Mouse (Mus musculus): ENCODE measurements around the gene Pfdn5.
"Not testable (repeated sequence)": the region's sequence is repeated elsewhere in the genome, so short reads cannot be mapped to it uniquely, and the experiment has no call there.

The Pfdn5 gene

GRCm38 (mm10) chr15:102335254-102335653 lies 9.3 kb downstream of the Pfdn5 start:
- ATAC-seq (ENCODE audit: low TSS enrichment): no peak

DNA sequence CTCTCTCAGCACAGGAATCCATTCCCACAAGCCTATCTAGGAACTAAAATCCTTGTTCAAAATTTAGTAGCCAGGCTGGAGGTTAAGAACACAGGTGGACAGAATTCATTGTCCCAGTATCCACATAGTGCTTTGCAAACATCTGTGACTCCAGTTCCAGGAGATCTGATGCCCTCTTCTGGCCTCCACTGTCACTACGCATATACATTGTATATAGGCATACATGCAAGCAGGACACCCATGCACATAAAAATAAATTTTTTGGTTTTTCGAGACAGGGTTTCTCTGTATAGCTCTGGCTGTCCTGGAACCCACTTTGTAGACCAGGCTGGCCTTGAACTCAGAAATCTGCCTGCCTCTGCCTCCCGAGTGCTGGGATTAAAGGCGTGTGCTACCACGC lies 10.0 kb downstream of the Pfdn5 start:
- ATAC-seq (ENCODE audit: low TSS enrichment): not testable (repeated sequence)

DNA sequence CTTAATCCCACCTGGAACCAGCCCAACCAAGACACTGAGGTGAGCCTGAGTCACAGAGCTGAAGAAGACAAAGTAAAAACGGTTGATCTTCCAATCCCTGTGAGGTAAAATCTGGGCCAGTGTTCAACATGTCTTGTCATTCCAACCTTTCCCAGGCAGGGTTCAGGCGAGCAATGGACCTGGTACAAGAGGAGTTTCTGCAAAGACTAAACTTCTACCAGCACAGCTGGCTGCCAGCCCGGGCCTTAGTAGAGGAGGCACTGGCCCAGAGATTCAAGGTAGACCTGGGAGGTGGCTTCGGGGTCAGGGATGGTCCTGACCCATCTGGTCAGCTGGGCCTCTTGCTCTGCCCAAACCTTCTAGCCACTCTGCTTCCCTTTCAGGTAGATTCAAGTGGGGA lies 11.0 kb downstream of the Pfdn5 start:
- no peak for ATAC-seq (ENCODE audit: low TSS enrichment)

DNA sequence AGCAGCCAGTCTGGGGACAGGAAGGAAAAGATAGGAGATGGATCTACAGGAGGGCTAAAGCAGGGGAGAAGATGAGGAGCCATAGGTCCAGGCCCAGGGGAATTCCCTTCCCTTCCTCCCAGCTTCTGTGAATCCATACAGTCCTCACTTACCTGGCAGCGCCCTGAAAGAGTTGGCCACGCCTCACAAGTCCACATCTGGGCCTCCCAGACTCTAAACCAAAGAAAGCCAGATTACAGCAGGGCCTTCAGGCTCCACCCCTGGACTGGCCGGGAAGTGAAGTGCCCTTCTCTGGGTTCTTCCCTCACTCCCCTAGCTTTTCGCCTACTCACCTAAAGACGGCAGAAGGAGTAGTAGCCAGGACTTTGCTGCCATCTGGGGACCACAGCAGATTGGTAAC lies 13.7 kb downstream of the Pfdn5 start:
- no peak for ATAC-seq (ENCODE audit: low TSS enrichment)

DNA sequence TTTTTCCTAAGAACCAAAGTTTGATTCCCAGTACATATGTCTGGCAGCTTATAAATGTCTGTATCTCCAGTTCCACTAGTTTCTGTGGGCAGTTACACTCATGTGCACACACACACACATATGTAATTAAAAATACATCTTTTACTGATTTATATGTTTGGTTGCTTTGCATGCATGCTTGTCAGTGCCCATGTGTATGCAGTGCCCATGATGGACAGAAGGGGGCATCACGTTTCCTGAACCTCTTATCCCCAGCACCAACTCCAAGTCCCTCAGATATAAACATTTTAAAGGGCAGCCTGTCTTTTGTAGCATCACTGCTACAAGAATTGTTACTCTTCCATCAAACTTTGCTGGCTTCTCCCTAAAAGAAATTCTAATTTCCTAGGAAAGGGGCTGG lies 15.7 kb downstream of the Pfdn5 start:
- ATAC-seq (ENCODE audit: low TSS enrichment): no peak

- ATAC-seq (ENCODE audit: low TSS enrichment): no peak
These were observed 18.6 kb downstream of the Pfdn5 start for GRCm38 (mm10) chr15:102344490-102344889.

DNA sequence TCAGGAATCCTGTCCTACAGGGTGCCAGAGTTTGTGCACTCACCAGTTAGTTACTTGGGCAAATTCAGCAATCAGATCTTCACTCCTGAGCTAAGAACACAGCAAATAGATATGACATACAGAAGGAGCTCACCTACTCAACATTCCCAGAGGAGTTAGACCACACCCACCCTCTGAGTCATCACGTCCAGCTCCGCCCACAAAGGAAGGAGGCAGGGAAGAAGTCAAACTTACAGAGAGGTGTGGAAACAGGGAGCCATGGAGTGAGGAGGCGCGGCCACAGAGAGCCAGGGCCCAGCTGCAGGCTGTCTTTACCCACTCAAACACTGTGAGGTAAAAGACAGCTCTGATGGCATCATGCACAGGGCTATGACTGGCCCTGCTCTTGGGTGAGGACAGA lies 20.5 kb downstream of the Pfdn5 start:
- no peak for ATAC-seq (ENCODE audit: low TSS enrichment)

GRCm38 (mm10) chr15:102350138-102350941 lies 24.4 kb downstream of the Pfdn5 start, which contains the start of gene Aaas:
Gene Aaas, minus strand, starts transcription at chr15:102350771.
- ATAC-seq (ENCODE audit: low TSS enrichment): peak; percentile 91

DNA sequence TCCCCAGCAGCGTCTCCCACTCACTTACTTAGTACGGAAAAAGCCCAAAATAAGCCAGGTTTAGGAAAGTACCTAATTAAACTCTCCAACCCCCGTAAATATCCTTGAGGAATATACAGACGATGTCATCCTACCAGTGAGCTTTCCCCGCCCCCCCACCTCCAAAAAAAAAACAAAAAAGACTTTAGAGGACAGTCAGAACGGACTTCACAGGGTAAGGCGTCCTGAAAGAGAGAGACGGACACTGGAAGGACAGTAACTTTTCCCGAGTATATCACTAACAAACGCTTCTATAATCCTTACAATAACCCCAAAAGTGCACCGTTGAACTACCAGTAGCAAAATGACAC lies 25.0 kb downstream of the Pfdn5 start:
- no peak for ATAC-seq (ENCODE audit: low TSS enrichment)

DNA sequence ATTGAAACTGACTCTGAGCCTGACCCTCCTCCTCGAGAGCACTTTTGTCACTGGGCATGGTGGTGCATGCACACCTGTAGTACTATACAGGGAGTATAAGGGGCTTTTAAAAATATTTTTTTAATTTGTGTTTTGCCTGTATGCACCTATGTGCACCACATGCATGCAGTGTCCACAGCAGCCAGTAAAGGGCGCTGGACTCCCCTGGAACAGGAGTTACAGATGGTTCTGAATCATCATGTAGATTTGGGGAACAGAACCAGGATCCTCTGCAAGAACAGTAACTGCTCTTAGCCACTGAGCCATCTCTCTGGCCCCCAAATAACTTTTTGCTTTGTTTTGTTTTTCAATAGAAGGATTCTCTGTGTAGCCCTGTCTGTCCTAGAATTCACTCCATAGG lies 26.3 kb downstream of the Pfdn5 start:
- ATAC-seq (ENCODE audit: low TSS enrichment): no peak

- no peak for ATAC-seq (ENCODE audit: low TSS enrichment)
These were observed 28.1 kb downstream of the Pfdn5 start for GRCm38 (mm10) chr15:102353986-102354385.

- no peak for ATAC-seq (ENCODE audit: low TSS enrichment)
These were observed 29.4 kb downstream of the Pfdn5 start for GRCm38 (mm10) chr15:102355134-102355870.

GRCm38 (mm10) chr15:102355871-102356441 lies 30.0 kb downstream of the Pfdn5 start:
- ATAC-seq (ENCODE audit: low TSS enrichment): peak; percentile 71

DNA sequence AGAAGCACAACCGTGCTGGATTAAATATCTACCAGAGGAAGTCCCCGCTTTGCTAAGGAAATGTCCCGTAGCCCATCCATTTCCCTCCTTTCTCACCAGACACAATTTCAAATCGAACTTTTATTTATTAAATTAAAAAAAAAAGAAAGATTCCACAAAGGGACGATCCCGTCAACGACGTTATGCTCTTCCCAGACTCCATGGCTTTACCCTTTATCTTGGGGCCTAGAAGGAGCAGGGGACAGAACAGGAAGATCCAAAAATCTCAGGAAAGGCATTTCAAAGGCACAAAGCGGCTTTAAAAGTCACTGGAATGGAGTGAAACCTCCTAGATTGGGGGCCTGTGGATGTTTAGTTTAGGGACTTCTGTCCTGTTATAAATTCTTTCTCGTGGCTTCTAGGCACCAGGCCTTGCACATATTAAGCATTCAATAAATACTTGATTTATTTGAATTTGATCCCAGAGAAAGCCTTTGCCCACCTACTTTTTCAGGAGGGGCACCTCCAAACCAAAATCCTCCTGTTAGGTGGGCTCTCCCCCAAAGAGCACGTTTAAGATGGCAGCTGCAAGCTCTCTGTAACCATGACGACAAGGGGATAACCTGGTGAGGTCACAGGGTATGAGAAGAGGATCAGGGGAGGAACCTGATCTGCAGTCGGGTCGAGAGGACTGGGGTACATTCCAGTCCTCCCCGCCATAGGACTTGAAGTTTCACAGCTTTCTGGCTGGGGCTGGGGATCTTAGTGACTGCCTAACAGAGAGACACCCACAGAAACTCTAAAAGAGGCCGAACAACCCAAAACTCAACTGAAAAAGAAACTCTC lies 30.8 kb downstream of the Pfdn5 start:
- ATAC-seq (ENCODE audit: low TSS enrichment): no peak

- no peak for ATAC-seq (ENCODE audit: low TSS enrichment)
These were observed 32.2 kb downstream of the Pfdn5 start for GRCm38 (mm10) chr15:102358126-102358525.

DNA sequence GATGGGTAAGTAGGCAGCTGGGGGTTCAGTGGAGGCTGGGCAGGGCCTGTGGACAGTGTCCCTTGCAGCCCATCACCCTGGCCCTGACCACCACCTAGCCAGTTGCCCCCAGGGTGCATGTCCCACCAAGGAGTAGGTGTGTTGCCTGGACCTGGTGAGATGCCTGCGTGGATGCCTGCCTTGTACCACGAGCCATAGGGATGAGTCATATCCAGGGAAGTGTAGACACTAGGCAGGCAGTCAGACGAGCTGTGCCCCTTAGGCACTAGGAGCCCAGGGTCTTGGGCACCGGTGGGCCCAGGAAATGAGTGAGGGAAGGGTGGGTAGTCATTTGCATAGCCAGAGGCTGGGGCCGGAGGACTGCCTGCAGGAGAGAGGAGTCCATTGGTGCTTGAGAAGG lies 32.9 kb downstream of the Pfdn5 start:
- no peak for ATAC-seq (ENCODE audit: low TSS enrichment)

DNA sequence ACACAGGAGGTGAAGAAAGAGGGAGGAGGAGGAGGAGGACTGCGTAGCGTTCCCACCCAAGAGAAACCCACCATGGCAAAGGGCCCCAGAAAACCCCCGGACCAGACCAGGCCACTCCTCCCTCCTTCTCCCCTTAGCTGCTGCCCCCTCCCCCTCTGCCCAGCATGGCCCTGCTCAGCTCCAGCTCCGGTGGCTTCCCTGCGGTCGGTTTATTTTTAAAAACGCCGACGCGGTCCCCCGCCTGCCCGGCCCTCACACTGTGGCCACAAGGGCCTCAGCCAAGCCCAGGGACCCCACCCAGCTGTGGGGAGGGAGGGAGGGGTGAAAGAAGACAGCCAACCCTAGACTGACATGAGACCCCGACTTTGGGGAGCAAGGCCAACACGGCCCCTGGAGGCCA lies 36.7 kb downstream of the Pfdn5 start:
- ATAC-seq (ENCODE audit: low TSS enrichment): no peak

GRCm38 (mm10) chr15:102364678-102365077 lies 38.8 kb downstream of the Pfdn5 start:
- no peak for ATAC-seq (ENCODE audit: low TSS enrichment)

DNA sequence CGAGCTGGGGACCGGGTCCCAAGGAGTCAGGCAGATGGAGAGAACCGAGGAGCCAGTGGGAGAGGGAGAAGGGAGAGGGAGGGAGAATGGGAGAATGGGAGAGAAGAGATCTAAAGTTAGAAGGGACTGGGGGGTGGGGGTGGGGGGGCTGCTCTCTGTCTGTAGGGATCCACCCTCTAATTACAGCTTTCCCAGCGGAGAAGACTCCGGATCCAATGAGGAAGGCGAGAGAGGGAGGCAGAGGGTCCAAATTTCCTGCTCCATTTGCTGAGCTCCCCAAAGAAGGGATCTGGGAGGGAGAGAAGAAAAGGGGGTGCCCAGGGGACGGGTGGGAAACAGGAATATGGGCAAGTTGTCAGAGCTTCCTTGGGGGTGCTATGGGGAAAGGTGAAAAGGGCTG lies 40.3 kb downstream of the Pfdn5 start:
- ATAC-seq (ENCODE audit: low TSS enrichment): no peak

- no peak for ATAC-seq (ENCODE audit: low TSS enrichment)
These were observed 40.9 kb downstream of the Pfdn5 start, which contains the start of gene Sp7 for GRCm38 (mm10) chr15:102366733-102367344. Gene Sp7, minus strand, starts transcription at chr15:102367182.

- no peak for ATAC-seq (ENCODE audit: low TSS enrichment)
These were observed 44.1 kb downstream of the Pfdn5 start for GRCm38 (mm10) chr15:102369972-102370371.

DNA sequence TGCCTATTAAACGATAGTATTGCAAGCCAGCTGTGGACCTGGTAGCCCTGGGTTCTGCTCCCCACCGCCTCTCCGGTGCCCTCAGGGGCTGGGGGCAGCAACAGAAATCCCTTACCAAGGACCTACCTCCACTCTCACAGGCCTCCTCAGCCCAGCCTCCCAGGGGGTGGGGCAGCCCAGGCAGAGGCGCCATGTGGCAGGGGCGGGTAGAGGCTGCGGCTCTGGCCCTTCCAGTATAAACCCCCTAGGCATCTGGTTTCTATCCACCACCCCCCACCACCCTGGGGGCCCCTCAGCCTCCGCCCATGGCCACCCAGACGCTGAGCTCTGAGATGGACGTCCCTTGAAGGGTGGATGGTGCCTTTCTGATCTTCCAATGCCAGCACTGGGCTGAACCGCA lies 44.8 kb downstream of the Pfdn5 start:
- ATAC-seq (ENCODE audit: low TSS enrichment): no peak
